Mouse (Mus musculus): ENCODE data around the gene Cnih3. TPM values are rescaled to one million over a fixed set of nuclear protein-coding genes. Genes with fewer than 3 reads are reported as not detected.
A peak's percentile ranks its signal among the peaks of the same experiment; 100 is the strongest.

Gene Cnih3
- polyA plus RNA-seq, 1 experiment from 2014 or later: 0.10 TPM

- no peaks in the 10 kb centered on the region for H3K36me3 ChIP-seq
- 84% methylated on average over 10 of the region's 10 CpGs for WGBS
- no peak overlapping the region for H3K4me3 ChIP-seq (replicated peaks)
- no peaks in the 10 kb centered on the region for H3K9me3 ChIP-seq (replicated peaks)
- no peak overlapping the region for H3K4me2 ChIP-seq
- H3K27ac ChIP-seq: no peak overlapping the region
- H3K4me1 ChIP-seq: peaks cover 4% of the 10 kb centered on the region; the same call in 1 of the 2 replicates
- no peak for ATAC-seq (replicated peaks; ENCODE audit: low FRiP score)
- H3K9ac ChIP-seq: no peak overlapping the region
- H3K27me3 ChIP-seq: no peaks in the 10 kb centered on the region
Measured at GRCm38 (mm10) chr1:181327636-181328420, 24.6 kb upstream of the Cnih3 start.

DNA sequence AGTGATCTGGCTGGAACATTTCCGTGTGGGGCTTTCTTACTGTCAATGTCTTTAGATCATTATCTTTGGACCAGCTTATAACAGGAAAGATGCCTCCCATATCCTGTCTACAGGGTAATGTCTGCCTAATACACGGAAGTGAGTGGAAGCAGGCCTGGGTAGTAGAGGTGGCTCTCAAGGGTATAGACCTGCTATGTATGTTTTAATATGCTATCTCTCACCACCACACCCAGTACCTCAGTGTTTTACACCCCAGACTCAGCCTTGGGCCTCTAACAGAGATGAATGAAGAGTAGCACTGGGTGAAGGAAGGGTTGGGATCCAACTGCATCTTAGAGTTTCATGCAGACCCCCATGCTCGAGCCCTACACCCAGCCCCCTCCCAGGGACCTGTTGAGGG, 23.3 kb upstream of the Cnih3 start:
- H3K27ac ChIP-seq: no peak overlapping the region
- H3K4me2 ChIP-seq: no peak overlapping the region
- 76% methylated on average over 3 of the region's 3 CpGs for WGBS
- H3K4me3 ChIP-seq (replicated peaks): no peak overlapping the region
- no peak overlapping the region for H3K9ac ChIP-seq
- no peaks in the 10 kb centered on the region for H3K9me3 ChIP-seq (replicated peaks)
- H3K36me3 ChIP-seq: no peaks in the 10 kb centered on the region
- no peaks in the 10 kb centered on the region for H3K27me3 ChIP-seq
- ATAC-seq (replicated peaks; ENCODE audit: low FRiP score): no peak
- H3K4me1 ChIP-seq: peaks cover 4% of the 10 kb centered on the region; the same call in 1 of the 2 replicates

DNA sequence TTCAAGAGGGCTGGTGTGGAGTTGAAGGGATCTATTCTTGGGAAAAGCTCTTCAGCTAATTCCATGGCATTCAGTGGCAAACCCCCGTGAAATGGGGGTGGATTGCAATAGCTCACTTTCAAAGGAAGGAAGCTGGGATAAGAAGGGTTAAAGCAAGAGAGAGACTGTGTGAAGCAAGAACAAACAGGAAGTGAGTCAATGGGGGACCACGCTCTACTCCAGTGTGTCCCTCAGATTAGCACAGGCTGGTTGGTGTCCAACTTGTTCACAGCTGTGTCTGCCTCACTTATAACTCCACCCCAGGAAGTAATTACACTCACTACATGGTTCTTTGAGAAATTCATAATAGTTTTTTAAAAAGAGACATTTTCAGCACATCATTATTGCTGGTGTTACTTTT, 19.8 kb upstream of the Cnih3 start:
- Histone ChIP-seq H3K9ac (no peak overlapping the region), H3K4me3 (replicated peaks) (no peak overlapping the region), H3K27ac (no peak overlapping the region), H3K4me2 (no peak overlapping the region), H3K9me3 (replicated peaks) (no peaks in the 10 kb centered on the region; the same call in 1 of the 2 replicates), H3K36me3 (no peaks in the 10 kb centered on the region), H3K4me1 (peaks cover 4% of the 10 kb centered on the region; the same call in 1 of the 2 replicates), H3K27me3 (no peaks in the 10 kb centered on the region)
- WGBS: 36% methylated on average over 2 of the region's 2 CpGs
- no peak for ATAC-seq (replicated peaks; ENCODE audit: low FRiP score)

GRCm38 (mm10) chr1:181334329-181335018, 18.0 kb upstream of the Cnih3 start:
- no peaks in the 10 kb centered on the region for H3K27me3 ChIP-seq
- no peak overlapping the region for H3K27ac ChIP-seq
- WGBS: 87% methylated on average over 6 of the region's 6 CpGs
- H3K9me3 ChIP-seq (replicated peaks): no peaks in the 10 kb centered on the region; the same call in 1 of the 2 replicates
- no peak overlapping the region for H3K4me2 ChIP-seq
- no peak overlapping the region for H3K4me3 ChIP-seq (replicated peaks)
- no peaks in the 10 kb centered on the region for H3K36me3 ChIP-seq
- H3K9ac ChIP-seq: no peak overlapping the region
- ATAC-seq (replicated peaks; ENCODE audit: low FRiP score): peak; percentile 75; the same call in 1 of the 2 replicates
- H3K4me1 ChIP-seq: peaks cover 4% of the 10 kb centered on the region; the same call in 1 of the 2 replicates

- peak; percentile 80 for ATAC-seq (replicated peaks; ENCODE audit: low FRiP score)
- Histone ChIP-seq H3K27me3 (no peaks in the 10 kb centered on the region), H3K4me3 (replicated peaks) (no peak overlapping the region), H3K27ac (no peak overlapping the region), H3K4me1 (peaks cover 4% of the 10 kb centered on the region; the same call in 1 of the 2 replicates), H3K9ac (no peak overlapping the region), H3K36me3 (no peaks in the 10 kb centered on the region), H3K9me3 (replicated peaks) (no peaks in the 10 kb centered on the region; the same call in 1 of the 2 replicates), H3K4me2 (no peak overlapping the region)
- WGBS: 88% methylated on average over 5 of the region's 5 CpGs
Measured at GRCm38 (mm10) chr1:181335019-181335365, 17.4 kb upstream of the Cnih3 start.

GRCm38 (mm10) chr1:181335388-181335787, 17.0 kb upstream of the Cnih3 start:
- Histone ChIP-seq H3K9me3 (replicated peaks) (no peaks in the 10 kb centered on the region; the same call in 1 of the 2 replicates), H3K27me3 (no peaks in the 10 kb centered on the region), H3K27ac (no peak overlapping the region), H3K4me2 (no peak overlapping the region), H3K4me1 (peaks cover 4% of the 10 kb centered on the region; the same call in 1 of the 2 replicates), H3K4me3 (replicated peaks) (no peak overlapping the region), H3K9ac (no peak overlapping the region), H3K36me3 (no peaks in the 10 kb centered on the region)
- WGBS: 92% methylated on average over 4 of the region's 4 CpGs
- ATAC-seq (replicated peaks; ENCODE audit: low FRiP score): no peak

DNA sequence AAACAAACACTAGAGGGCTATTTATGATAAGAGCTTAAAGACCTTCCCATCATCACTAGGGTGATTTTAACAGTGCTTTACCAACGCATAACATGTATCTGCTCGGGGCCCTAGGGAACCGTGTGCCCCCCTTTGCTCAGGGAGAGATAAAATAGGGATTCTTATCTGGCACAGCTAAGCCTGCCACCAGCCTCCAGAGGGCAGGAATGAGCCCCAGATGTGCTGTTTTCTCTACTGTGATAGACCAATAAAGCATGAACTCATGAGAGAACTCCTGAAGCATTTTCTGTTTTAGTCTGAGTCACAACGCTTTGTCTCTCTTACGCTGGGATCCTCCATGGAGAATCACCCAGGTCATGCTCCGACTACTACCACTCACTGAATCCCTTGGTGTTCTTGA, 15.6 kb upstream of the Cnih3 start:
- Histone ChIP-seq H3K27ac (no peak overlapping the region), H3K4me1 (peaks cover 4% of the 10 kb centered on the region; the same call in 1 of the 2 replicates)
- WGBS: 90% methylated on average over 6 of the region's 6 CpGs

DNA sequence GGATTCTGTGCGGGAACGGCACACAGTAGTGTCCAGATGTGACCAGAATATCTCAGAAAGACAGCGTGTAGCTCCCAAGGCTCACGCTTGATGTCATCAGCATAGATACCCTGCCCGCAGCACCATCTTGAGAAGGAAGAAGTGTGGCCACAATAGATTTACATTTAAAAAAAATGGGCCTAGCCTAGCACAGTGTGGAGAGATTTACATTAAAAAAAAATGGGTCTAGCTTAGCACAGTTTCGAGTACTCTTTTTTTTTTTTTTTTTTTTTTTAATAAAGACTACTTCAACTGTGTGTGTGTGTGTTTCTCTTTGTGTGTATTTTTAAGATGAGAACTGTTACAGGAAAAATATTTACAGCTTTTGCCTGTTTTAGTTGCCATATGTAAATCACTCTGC, 13.3 kb upstream of the Cnih3 start:
- ATAC-seq (replicated peaks; ENCODE audit: low FRiP score): no peak
- H3K4me1 ChIP-seq: no peaks in the 10 kb centered on the region
- 91% methylated on average over 6 of the region's 6 CpGs for WGBS

More for the DNA sequence above, 15.6 kb upstream of the Cnih3 start:
- H3K9ac ChIP-seq: no peak overlapping the region
- no peak overlapping the region for H3K4me2 ChIP-seq
- H3K9me3 ChIP-seq (replicated peaks): no peaks in the 10 kb centered on the region; the same call in 1 of the 2 replicates
- H3K4me3 ChIP-seq (replicated peaks): no peak overlapping the region
- no peaks in the 10 kb centered on the region for H3K36me3 ChIP-seq
- ATAC-seq (replicated peaks; ENCODE audit: low FRiP score): no peak
- H3K27me3 ChIP-seq: no peaks in the 10 kb centered on the region

DNA sequence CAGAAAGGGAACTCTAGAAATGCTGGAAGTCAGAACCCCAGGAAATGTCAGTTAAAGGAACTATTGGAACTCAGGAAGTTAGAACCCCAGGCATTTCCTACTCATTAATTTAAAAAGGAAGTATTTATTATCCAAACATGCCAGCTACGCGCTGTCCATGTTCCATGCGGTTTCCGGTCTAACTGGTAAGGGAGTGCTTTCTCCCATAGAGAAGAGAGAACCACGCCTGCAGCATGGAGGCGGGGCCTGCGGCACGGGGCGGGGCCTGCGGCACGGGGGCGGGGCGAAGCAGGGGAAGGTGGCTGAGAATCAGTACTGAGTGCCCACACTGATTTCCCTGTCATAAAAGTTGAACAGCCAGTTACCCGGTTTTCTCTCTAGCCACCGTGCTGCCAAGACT, 6.9 kb upstream of the Cnih3 start:
- Histone ChIP-seq H3K9ac (no peak overlapping the region), H3K27ac (no peak overlapping the region), H3K4me3 (replicated peaks) (no peak overlapping the region), H3K4me1 (no peaks in the 10 kb centered on the region), H3K36me3 (no peaks in the 10 kb centered on the region), H3K27me3 (peaks cover 28% of the 10 kb centered on the region), H3K9me3 (replicated peaks) (no peaks in the 10 kb centered on the region), H3K4me2 (no peak overlapping the region)
- WGBS: 21% methylated on average over 15 of the region's 15 CpGs
- ATAC-seq (replicated peaks; ENCODE audit: low FRiP score): peak; percentile 71

More for the DNA sequence above, 13.3 kb upstream of the Cnih3 start:
- Histone ChIP-seq H3K36me3 (no peaks in the 10 kb centered on the region), H3K27ac (no peak overlapping the region), H3K9ac (no peak overlapping the region), H3K9me3 (replicated peaks) (no peaks in the 10 kb centered on the region; the same call in 1 of the 2 replicates), H3K4me3 (replicated peaks) (no peak overlapping the region), H3K27me3 (no peaks in the 10 kb centered on the region; the same call in 1 of the 2 replicates), H3K4me2 (no peak overlapping the region)

GRCm38 (mm10) chr1:181352043-181352366, 423 bp upstream of the Cnih3 start:
- Histone ChIP-seq H3K27me3 (peaks cover 79% of the 10 kb centered on the region), H3K4me2 (peak overlapping the region; percentile 99), H3K27ac (no peak overlapping the region), H3K4me1 (peaks cover 25% of the 10 kb centered on the region), H3K9me3 (replicated peaks) (no peaks in the 10 kb centered on the region), H3K36me3 (no peaks in the 10 kb centered on the region), H3K4me3 (replicated peaks) (peak overlapping the region; percentile 57), H3K9ac (peak overlapping the region; percentile 62; the same call in 1 of the 2 replicates)
- peak; percentile 59 for ATAC-seq (replicated peaks; ENCODE audit: low FRiP score)
- WGBS: 2% methylated on average over 3 of the region's 3 CpGs

DNA sequence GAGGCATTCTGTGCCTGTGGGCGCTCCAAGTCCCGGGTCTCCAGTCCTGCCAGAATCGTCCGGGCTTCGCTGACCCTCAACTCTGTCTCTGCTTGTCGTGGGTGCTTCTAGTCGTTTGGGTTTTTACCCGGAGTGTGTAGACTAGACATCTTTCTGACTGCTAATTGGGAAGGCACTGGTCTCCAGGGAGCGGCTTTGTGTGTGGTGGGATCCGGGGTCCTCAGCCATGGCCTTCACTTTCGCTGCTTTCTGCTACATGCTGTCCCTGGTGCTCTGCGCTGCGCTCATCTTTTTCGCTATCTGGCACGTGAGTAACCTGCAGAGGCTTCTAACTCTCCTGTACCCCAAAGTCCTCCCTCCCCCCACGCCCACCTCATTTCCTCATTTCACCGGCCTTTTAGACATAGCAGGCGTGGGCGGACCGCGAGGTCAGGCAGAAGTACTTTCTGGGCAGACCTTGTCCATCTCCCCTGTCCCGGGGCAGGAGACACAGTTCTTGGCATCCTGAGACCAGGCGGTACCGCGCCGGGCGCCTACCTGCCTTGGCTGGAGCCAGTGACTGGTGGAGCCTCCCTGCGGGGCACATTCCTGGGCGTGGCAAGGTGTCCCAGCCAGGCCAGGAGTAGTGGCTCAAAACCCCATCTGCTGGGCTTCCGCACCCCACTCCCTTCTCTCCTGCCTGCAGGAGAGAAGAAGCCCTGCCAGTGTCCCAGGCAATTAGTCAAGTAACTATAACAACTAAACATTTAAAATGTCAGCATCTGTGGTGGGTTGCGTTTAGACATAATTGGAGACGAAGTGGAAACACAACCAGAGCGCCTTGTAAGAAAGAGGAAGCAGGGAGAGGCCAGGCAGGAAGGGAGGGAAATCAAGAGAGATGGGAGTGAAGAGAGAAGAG, 1.0 kb downstream of the Cnih3 start:
- ATAC-seq (replicated peaks; ENCODE audit: low FRiP score): peak; percentile 26
- Histone ChIP-seq H3K27ac (no peak overlapping the region), H3K4me1 (peaks cover 25% of the 10 kb centered on the region), H3K9me3 (replicated peaks) (no peaks in the 10 kb centered on the region), H3K9ac (peak overlapping the region; percentile 62; the same call in 1 of the 2 replicates), H3K4me2 (peak overlapping the region; percentile 99), H3K36me3 (no peaks in the 10 kb centered on the region), H3K4me3 (replicated peaks) (peak overlapping the region; percentile 57), H3K27me3 (peaks cover 66% of the 10 kb centered on the region)
- 3% methylated on average over 33 of the region's 33 CpGs for WGBS
